ENCODE assay signal across 20 mouse cellular contexts in the genomic region with DNA sequence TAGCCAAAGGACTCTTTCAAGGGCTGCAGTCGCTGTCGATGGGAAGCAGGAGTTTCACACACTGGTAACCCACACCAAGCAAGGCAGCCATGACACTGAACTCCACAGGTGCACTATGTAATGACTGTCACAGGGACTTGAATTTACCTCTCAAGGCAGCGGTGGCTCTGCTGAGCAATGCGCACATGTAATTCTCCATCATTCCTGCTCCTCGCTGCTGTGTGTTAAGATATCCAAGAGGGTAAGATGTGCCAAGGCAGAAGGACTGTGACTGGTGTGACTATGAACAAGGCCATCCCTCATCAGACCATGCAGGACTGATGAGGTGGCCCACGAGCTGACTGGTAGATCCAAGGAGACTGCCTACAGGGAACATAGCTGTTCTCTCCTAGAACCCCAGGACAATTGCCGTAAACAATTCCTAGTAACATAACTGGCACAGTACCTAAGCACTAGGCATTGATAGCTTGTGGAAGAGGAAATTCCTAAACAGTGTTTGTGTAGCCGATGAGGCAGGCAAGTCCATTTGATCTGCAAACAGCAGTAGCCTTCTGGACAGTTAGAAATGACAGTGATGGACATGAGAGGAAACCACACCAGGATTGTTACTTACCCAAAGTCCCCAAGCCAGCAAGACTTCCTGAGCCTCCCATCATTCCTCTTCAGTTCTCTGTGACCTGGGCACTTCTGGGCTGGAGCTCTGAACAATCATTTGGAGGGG.
DNase-seq lines count a peak whose midpoint lies in the region; ATAC-seq and TF ChIP-seq lines count a peak whose summit lies in the region.
"Had no signal": no experiment of that assay in that cellular context is flagged by ENCODE, and none has a peak within 500 bp of the region (broad histone marks: within the 10 kb centered on the region; RNA-seq: fewer than 3 reads in every experiment).

No protein-coding gene starts in this region.

- DNase-seq in forebrain, embryonic 11.5 days (ENCODE audit: low spot score) = peak; percentile 26
- no peak for DNase-seq in forebrain, embryonic 14.5 days (ENCODE audit: low spot score)
- peak; percentile 2 for DNase-seq in heart, postnatal 4 days
- no peak for DNase-seq in heart, adult 18-20 months
- peak; percentile 55 for DNase-seq in lung, postnatal 0 days (ENCODE audit: low spot score)
- no peak for DNase-seq in lung, postnatal 14 days
- DNase-seq in 416B (ENCODE audit: low read depth) = peak; percentile 10
- no peak for DNase-seq in frontal cortex, postnatal 10 days (ENCODE audit: low spot score in 2 of 2)
- DNase-seq: adrenal gland, postnatal 10 days; cerebellum, adult 11 months; cerebellum, adult 8-10 months; cerebellum, postnatal 25 days; forebrain, postnatal 0 days; gastrocnemius, adult 2 months; gastrocnemius, postnatal 36 days; heart, postnatal 10 days had no signal

- H3K4me2 ChIP-seq in forebrain, embryonic 11.5 days (ENCODE audit: low read depth, low read length, severe bottlenecking) = no peak overlapping the region
- H3K4me2 ChIP-seq in forebrain, embryonic 14.5 days (ENCODE audit: low read length) = no peak overlapping the region
- H3K4me2 ChIP-seq in lung, postnatal 0 days (replicated peaks; ENCODE audit: low read depth, low read length) = no peak overlapping the region
- H3K4me2 ChIP-seq: embryonic facial prominence, embryonic 12.5 days; forebrain, embryonic 12.5 days; hindbrain, embryonic 14.5 days had no signal

- H3K4me1 ChIP-seq in forebrain, embryonic 11.5 days (replicated peaks; ENCODE audit: control insufficient read depth, insufficient read depth, low read length) = no peaks in the 10 kb centered on the region
- no peaks in the 10 kb centered on the region for H3K4me1 ChIP-seq in forebrain, embryonic 14.5 days (ENCODE audit: control insufficient read depth, insufficient read depth, low read length)
- no peaks in the 10 kb centered on the region for H3K4me1 ChIP-seq in lung, postnatal 0 days (ENCODE audit: insufficient read depth, low read depth, low read length)
- H3K4me1 ChIP-seq: forebrain, embryonic 12.5 days had no signal

- H3K27ac ChIP-seq in forebrain, embryonic 11.5 days (ENCODE audit: low read depth, low read length) = no peak overlapping the region
- no peak overlapping the region for H3K27ac ChIP-seq in forebrain, embryonic 14.5 days (ENCODE audit: low read depth, low read length)
- no peak overlapping the region for H3K27ac ChIP-seq in lung, postnatal 0 days (ENCODE audit: low read length)
- H3K27ac ChIP-seq: embryonic facial prominence, embryonic 12.5 days; forebrain, embryonic 12.5 days; gastrocnemius, adult 2 months; hindbrain, embryonic 10.5 days; hindbrain, embryonic 14.5 days had no signal

- ATAC-seq in forebrain, embryonic 11.5 days (replicated peaks; ENCODE audit: low FRiP score) = no peak
- ATAC-seq in forebrain, embryonic 14.5 days = no peak
- peak; percentile 61 for ATAC-seq in lung, postnatal 0 days
- ATAC-seq: forebrain, postnatal 0 days had no signal

- TF ChIP-seq EP300 in lung, postnatal 0 days (IDR thresholded peaks at IDR 0.05) = peak; percentile 82

- H3K9ac ChIP-seq in forebrain, embryonic 11.5 days (ENCODE audit: low read length) = no peak overlapping the region
- no peak overlapping the region for H3K9ac ChIP-seq in forebrain, embryonic 14.5 days (ENCODE audit: low read length)
- no peak overlapping the region for H3K9ac ChIP-seq in lung, postnatal 0 days (replicated peaks; ENCODE audit: low read depth)
- H3K9ac ChIP-seq: embryonic facial prominence, embryonic 12.5 days; forebrain, embryonic 12.5 days; forebrain, postnatal 0 days; hindbrain, embryonic 14.5 days had no signal

- no peaks in the 10 kb centered on the region for H3K27me3 ChIP-seq in forebrain, embryonic 11.5 days (ENCODE audit: control insufficient read depth, insufficient read depth, low read length)
- no peaks in the 10 kb centered on the region for H3K27me3 ChIP-seq in forebrain, embryonic 14.5 days (replicated peaks; ENCODE audit: control insufficient read depth, insufficient read depth, low read length)
- no peaks in the 10 kb centered on the region for H3K27me3 ChIP-seq in lung, postnatal 0 days (replicated peaks; ENCODE audit: insufficient read depth, low read length)
- H3K27me3 ChIP-seq: embryonic facial prominence, embryonic 12.5 days; forebrain, embryonic 12.5 days had no signal

- WGBS in forebrain, embryonic 11.5 days = 94% methylated on average over 8 of the region's 8 CpGs
- WGBS in forebrain, embryonic 14.5 days = 92% methylated on average over 8 of the region's 8 CpGs
- whole genome bisulfite sequencing in lung, postnatal 0 days = 77% methylated on average over 8 of the region's 8 CpGs

- H3K4me3 ChIP-seq in forebrain, embryonic 11.5 days (ENCODE audit: low read depth, low read length) = no peak overlapping the region
- H3K4me3 ChIP-seq in forebrain, embryonic 14.5 days (ENCODE audit: low read depth, low read length) = no peak overlapping the region
- no peak overlapping the region for H3K4me3 ChIP-seq in lung, postnatal 0 days (ENCODE audit: low read depth, low read length)
- H3K4me3 ChIP-seq: embryonic facial prominence, embryonic 12.5 days; forebrain, embryonic 12.5 days; gastrocnemius, adult 2 months; hindbrain, embryonic 10.5 days had no signal

- no peaks in the 10 kb centered on the region for H3K36me3 ChIP-seq in forebrain, embryonic 11.5 days (ENCODE audit: control insufficient read depth, insufficient read depth, low read length)
- H3K36me3 ChIP-seq in forebrain, embryonic 14.5 days (ENCODE audit: control insufficient read depth, insufficient read depth, low read length) = no peaks in the 10 kb centered on the region
- 0 out of 2 replicates have a peak, but pooled peaks cover 5% of the 10 kb centered on the region for H3K36me3 ChIP-seq in lung, postnatal 0 days (ENCODE audit: insufficient read depth, low read length)
- H3K36me3 ChIP-seq: embryonic facial prominence, embryonic 12.5 days; forebrain, embryonic 12.5 days; hindbrain, embryonic 10.5 days had no signal

- TF ChIP-seq CTCF in lung, postnatal 0 days (IDR thresholded peaks at IDR 0.05) = no peak

- H3K9me3 ChIP-seq in forebrain, embryonic 11.5 days (ENCODE audit: control insufficient read depth, low read length) = no peaks in the 10 kb centered on the region
- H3K9me3 ChIP-seq in forebrain, embryonic 14.5 days (replicated peaks; ENCODE audit: control insufficient read depth, low read length) = no peaks in the 10 kb centered on the region
- no peaks in the 10 kb centered on the region for H3K9me3 ChIP-seq in lung, postnatal 0 days (ENCODE audit: low read length)
- H3K9me3 ChIP-seq: embryonic facial prominence, embryonic 12.5 days; forebrain, embryonic 12.5 days; hindbrain, embryonic 10.5 days had no signal

Comparison
In these comparisons a context has a peak if more than half of its experiments do, and no peak if none do; other contexts are left out.
1. DNase-seq: peak in forebrain, embryonic 11.5 days (single experiment), heart, postnatal 4 days (single experiment), lung, postnatal 0 days (single experiment) and 416B (single experiment); none in forebrain, embryonic 14.5 days (single experiment), heart, adult 18-20 months (0 of 2), lung, postnatal 14 days (single experiment) and frontal cortex, postnatal 10 days (0 of 2).